Mouse (Mus musculus) CH12.LX (cell line): ENCODE measurements around the gene Prdx1. TPM values are rescaled to one million over a fixed set of nuclear protein-coding genes. Genes with fewer than 3 reads are reported as not detected.

ENCODE experiments used
- DNase-seq: peaks from one replicate; pipeline ENCODE4 v3.0.0-alpha.2; 2013; ENCODE audit errors: extremely low read depth
- H3K27ac ChIP-seq: 2 replicates; pipeline ENCODE4 v1.5.1; 2012; ENCODE audit warnings: low read depth, mild to moderate bottlenecking, control low read depth, moderate library complexity; ENCODE audit not compliant: insufficient read depth
- H3K27me3 ChIP-seq: replicated peaks from 2 replicates; pipeline ENCODE3; 2012; ENCODE audit warnings: inconsistent platforms
- H3K36me3 ChIP-seq, 2 experiments: replicated peaks in 1 of 2; 2 replicates each; pipeline versions ENCODE3 to v1.6.1; 2012; ENCODE audit warnings: inconsistent platforms in 1 of 2, low read length in 1 of 2, mild to moderate bottlenecking in 1 of 2, mixed read lengths in 1 of 2, moderate library complexity in 1 of 2; ENCODE audit not compliant: control insufficient read depth in 1 of 2, insufficient read depth in 1 of 2
- H3K4me1 ChIP-seq, 2 experiments: 2 replicates each; pipeline ENCODE4 v1.6.1; 2012; ENCODE audit warnings: inconsistent platforms in 1 of 2, moderate library complexity in 1 of 2; ENCODE audit not compliant: insufficient read depth in 2 of 2, control insufficient read depth in 1 of 2
- H3K4me2 ChIP-seq: 2 replicates; pipeline ENCODE4 v1.6.1; 2012; ENCODE audit warnings: low read depth, mild to moderate bottlenecking, control low read depth; ENCODE audit not compliant: poor library complexity, insufficient read depth, severe bottlenecking
- H3K4me3 ChIP-seq, 3 experiments: fragments of 150-350 bp in 1 of 3; sonication (generic) in 1 of 3; replicated peaks in 1 of 3; 2 replicates each; pipeline versions ENCODE3 to v1.5.1; 2011 to 2012; ENCODE audit warnings: low read depth in 2 of 3, low read length in 2 of 3, mild to moderate bottlenecking in 2 of 3, moderate library complexity in 2 of 3, control low read depth in 1 of 3, improper control_type of control experiment in 1 of 3, inconsistent platforms in 1 of 3, mixed read lengths in 1 of 3; ENCODE audit not compliant: poor library complexity in 1 of 3
- H3K79me2 ChIP-seq: replicated peaks from 2 replicates; pipeline ENCODE4 v1.6.1; 2012; ENCODE audit warnings: mild to moderate bottlenecking, moderate library complexity; ENCODE audit not compliant: control insufficient read depth, poor library complexity, insufficient read depth, severe bottlenecking; ENCODE audit errors: extremely low read depth
- H3K9ac ChIP-seq: 2 replicates; pipeline ENCODE4 v1.6.1; 2012; ENCODE audit warnings: low read depth, mild to moderate bottlenecking, control low read depth, moderate library complexity; ENCODE audit not compliant: insufficient read depth
- H3K9me3 ChIP-seq: replicated peaks from 2 replicates; pipeline ENCODE3; 2012; ENCODE audit warnings: low read length, inconsistent platforms, mixed read lengths
- BHLHE40 ChIP-seq: IDR thresholded peaks from 2 replicates; pipeline ENCODE4 v1.6.1; 2011; ENCODE audit warnings: mild to moderate bottlenecking, low read depth, low read length, improper control_type of control experiment
- CHD1 ChIP-seq: IDR thresholded peaks from 2 replicates; pipeline ENCODE4 v1.6.1; 2012; ENCODE audit warnings: low read depth, low read length, improper control_type of control experiment, inconsistent platforms
- CHD2 ChIP-seq: IDR thresholded peaks from 2 replicates; pipeline ENCODE4 v1.6.1; 2011; ENCODE audit warnings: low read length, improper control_type of control experiment
- CTCF ChIP-seq, 2 experiments: IDR thresholded peaks in 1 of 2; conservative IDR thresholded peaks in 1 of 2; 2 replicates each; pipeline ENCODE4 v1.5.1; 2011 to 2012; ENCODE audit warnings: low read depth in 2 of 2, low read length in 2 of 2, improper control_type of control experiment in 1 of 2, inconsistent platforms in 1 of 2, mild to moderate bottlenecking in 1 of 2, moderate library complexity in 1 of 2
- ELF1 ChIP-seq: IDR thresholded peaks from 2 replicates; pipeline ENCODE4 v1.6.1; 2014; ENCODE audit warnings: low read depth, mild to moderate bottlenecking, inconsistent platforms, low read length, improper control_type of control experiment
- ETS1 ChIP-seq: conservative IDR thresholded peaks from 2 replicates; pipeline ENCODE4 v1.6.1; 2012; ENCODE audit warnings: low read depth, mild to moderate bottlenecking, inconsistent platforms, low read length, improper control_type of control experiment, moderate library complexity
- GABPA ChIP-seq: IDR thresholded peaks from 2 replicates; pipeline ENCODE4 v1.6.1; 2012; ENCODE audit warnings: low read depth, low read length, improper control_type of control experiment, inconsistent platforms; ENCODE audit not compliant: insufficient replicate concordance
- HCFC1 ChIP-seq: IDR thresholded peaks from 2 replicates; pipeline ENCODE4 v1.6.1; 2012; ENCODE audit warnings: low read depth, mild to moderate bottlenecking, inconsistent platforms, low read length, improper control_type of control experiment
- JUND ChIP-seq: conservative IDR thresholded peaks from 2 replicates; pipeline ENCODE4 v1.6.1; 2011; ENCODE audit warnings: low read depth, low read length, improper control_type of control experiment
- MAFK ChIP-seq: IDR thresholded peaks from 2 replicates; pipeline ENCODE4 v1.6.1; 2011; ENCODE audit warnings: low read length, improper control_type of control experiment; ENCODE audit not compliant: insufficient replicate concordance
- MAX ChIP-seq: IDR thresholded peaks from 2 replicates; pipeline ENCODE4 v1.6.1; 2011; ENCODE audit warnings: low read length, improper control_type of control experiment
- MAZ ChIP-seq: IDR thresholded peaks from 2 replicates; pipeline ENCODE4 v1.6.1; 2012; ENCODE audit warnings: low read depth, mild to moderate bottlenecking, inconsistent platforms, low read length, improper control_type of control experiment, moderate library complexity
- MEF2A ChIP-seq: IDR thresholded peaks from 2 replicates; pipeline ENCODE4 v1.6.1; 2014; ENCODE audit warnings: low read depth, mild to moderate bottlenecking, inconsistent platforms, low read length, improper control_type of control experiment, borderline replicate concordance
- MYC ChIP-seq: IDR thresholded peaks from 2 replicates; pipeline ENCODE4 v1.6.1; 2011; ENCODE audit warnings: low read depth, mild to moderate bottlenecking, improper control_type of control experiment, low read length
- NRF1 ChIP-seq: IDR thresholded peaks from 2 replicates; pipeline ENCODE4 v1.6.1; 2014; ENCODE audit warnings: low read depth, mild to moderate bottlenecking, inconsistent platforms, low read length, improper control_type of control experiment, moderate library complexity
- POLR2AphosphoS2 ChIP-seq: IDR thresholded peaks from 2 replicates; pipeline ENCODE4 v1.6.1; 2011; ENCODE audit warnings: low read depth, low read length, improper control_type of control experiment
- RAD21 ChIP-seq: IDR thresholded peaks from 2 replicates; pipeline ENCODE4 v1.6.1; 2011; ENCODE audit warnings: low read depth, mild to moderate bottlenecking, low read length, improper control_type of control experiment, moderate library complexity
- RCOR1 ChIP-seq: conservative IDR thresholded peaks from 2 replicates; pipeline ENCODE4 v1.6.1; 2012; ENCODE audit warnings: low read depth, mild to moderate bottlenecking, inconsistent platforms, low read length, improper control_type of control experiment
- SMC3 ChIP-seq: IDR thresholded peaks from 2 replicates; pipeline ENCODE4 v1.6.1; 2011; ENCODE audit warnings: low read depth, low read length, improper control_type of control experiment
- TCF12 ChIP-seq: IDR thresholded peaks from 2 replicates; pipeline ENCODE4 v1.6.1; 2014; ENCODE audit warnings: low read depth, mild to moderate bottlenecking, inconsistent platforms, low read length, improper control_type of control experiment
- UBTF ChIP-seq: IDR thresholded peaks from 2 replicates; pipeline ENCODE4 v1.6.1; 2012; ENCODE audit warnings: low read depth, mild to moderate bottlenecking, inconsistent platforms, low read length, improper control_type of control experiment, moderate library complexity
- USF1 ChIP-seq: IDR thresholded peaks from 2 replicates; pipeline ENCODE4 v1.6.1; 2014; ENCODE audit warnings: low read depth, mild to moderate bottlenecking, inconsistent platforms, low read length, improper control_type of control experiment
- USF2 ChIP-seq: conservative IDR thresholded peaks from 2 replicates; pipeline ENCODE4 v1.6.1; 2011; ENCODE audit warnings: low read depth, low read length, improper control_type of control experiment
- ZC3H11A ChIP-seq: IDR thresholded peaks from 2 replicates; pipeline ENCODE4 v1.6.1; 2012; ENCODE audit warnings: low read depth, mild to moderate bottlenecking, inconsistent platforms, low read length, improper control_type of control experiment
- ZMIZ1 ChIP-seq: IDR thresholded peaks from 2 replicates; pipeline ENCODE4 v1.6.1; 2012; ENCODE audit warnings: low read depth, mild to moderate bottlenecking, inconsistent platforms, low read length, improper control_type of control experiment
- ZNF384 ChIP-seq: IDR thresholded peaks from 2 replicates; pipeline ENCODE4 v1.6.1; 2012; ENCODE audit warnings: low read depth, low read length, improper control_type of control experiment, inconsistent platforms
- dilution Hi-C: fragments of 300-500 bp; cut with MboI; formaldehyde crosslinking; loops from 2 replicates; pipeline ENCODE4 v1.14.3; 2020; ENCODE audit warnings: low sequenced_read_pairs; ENCODE audit not compliant: extremely low pct_unique_long_range_greater_than_20kb, extremely low pct_ligation_motif_present
- in situ Hi-C: fragments of 300-500 bp; cut with MboI; formaldehyde crosslinking; loops from 3 replicates; pipeline ENCODE4 v1.14.3; 2019; ENCODE audit warnings: low sequenced_read_pairs, low pct_ligation_motif_present, low pct_unique_long_range_greater_than_20kb, mixed read lengths
- polyA plus RNA-seq: library from polyadenylated mRNA; unstranded; fragments of >175 nt; gene quantifications from 2 replicates; pipeline ENCODE4 v1.2.1, GENCODE M21; 2012; ENCODE audit warnings: low read depth; ENCODE audit not compliant: insufficient read length
- total RNA-seq, 2 experiments: library from RNA; depleted of rRNA; stranded (reverse); fragments of 300-350 nt in 1 of 2; fragments of >200 nt in 1 of 2; gene quantifications; 2 replicates each; pipeline ENCODE4 v1.2.3; 2012 to 2014

The Prdx1 gene
- total and polyA plus RNA-seq, 3 experiments, result 269 to 1,274 (median 934) TPM

DNA sequence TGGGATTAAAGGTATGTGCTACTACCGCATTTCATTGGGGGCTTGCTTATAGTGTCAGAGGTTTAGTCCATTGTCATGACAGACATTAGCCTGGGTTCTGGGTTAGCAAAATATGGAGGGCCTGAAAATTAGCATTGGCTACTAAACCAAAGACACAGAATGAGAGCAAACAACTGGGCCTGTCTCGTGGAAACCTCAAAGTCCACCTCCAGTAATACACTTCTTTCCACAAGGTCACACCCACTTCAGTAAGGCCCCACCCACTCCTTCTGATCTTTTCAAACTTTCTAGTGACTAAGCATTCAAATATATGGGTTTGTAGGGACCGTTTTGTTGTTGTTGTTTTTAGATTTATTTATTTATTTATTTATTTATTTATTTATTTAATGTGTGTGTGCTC, 44.2 kb downstream of the Prdx1 start:
- H3K4me1 ChIP-seq, result no peaks in the 10 kb centered on the region
- in situ Hi-C loops (no loop called here), dilution Hi-C loops (no loop called here)
- DNase-seq, result no peak
- no peak overlapping the region for H3K4me2 ChIP-seq
- H3K27me3 ChIP-seq, result no peaks in the 10 kb centered on the region
- 0 out of 2 replicates have a peak, but pooled peaks cover 2% of the 10 kb centered on the region for H3K79me2 ChIP-seq
- H3K4me3 ChIP-seq, result no peak overlapping the region
- no peak overlapping the region for H3K27ac ChIP-seq
- H3K9me3 ChIP-seq, result no peaks in the 10 kb centered on the region
- TF ChIP-seq USF1 (no peak), MAZ (no peak), TCF12 (no peak), ELF1 (no peak), NRF1 (no peak), MAX (no peak), ZC3H11A (no peak), ZNF384 (no peak), JUND (no peak), HCFC1 (no peak), RCOR1 (no peak), GABPA (no peak), MAFK (no peak)
- H3K9ac ChIP-seq, result no peak overlapping the region
- no peaks in the 10 kb centered on the region for H3K36me3 ChIP-seq

DNA sequence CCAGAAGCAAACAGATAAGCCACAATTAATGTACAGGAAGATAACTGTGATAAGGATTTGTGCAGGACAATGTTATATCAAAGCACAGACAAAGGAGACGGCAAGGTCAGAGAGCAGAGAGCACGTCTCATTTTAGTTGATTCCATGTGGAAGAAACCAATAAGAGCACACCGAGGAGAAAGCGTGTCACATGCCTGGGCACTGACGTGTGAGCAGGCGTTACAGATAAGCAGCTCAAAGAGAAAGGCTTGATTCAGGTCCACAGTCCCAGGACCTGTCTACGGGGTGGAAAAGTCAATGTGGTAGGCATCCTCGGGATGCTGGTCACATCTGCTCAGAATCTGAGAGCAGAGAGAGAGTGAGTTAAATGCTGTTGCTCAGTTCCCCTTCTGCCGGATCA, 45.7 kb downstream of the Prdx1 start:
- Histone ChIP-seq H3K9ac (no peak overlapping the region), H3K36me3 (no peaks in the 10 kb centered on the region), H3K4me1 (no peaks in the 10 kb centered on the region), H3K79me2 (no peaks in the 10 kb centered on the region), H3K27me3 (no peaks in the 10 kb centered on the region), H3K9me3 (no peaks in the 10 kb centered on the region), H3K4me2 (no peak overlapping the region), H3K27ac (no peak overlapping the region), H3K4me3 (no peak overlapping the region)
- dilution Hi-C loops (no loop called here), in situ Hi-C loops (no loop called here)
- DNase-seq, result no peak
- TF ChIP-seq ETS1 (no peak), ZMIZ1 (no peak), CHD2 (no peak), MAZ (no peak), MAX (no peak), CTCF (conservative IDR thresholded peaks at IDR 0.05 in 1 of 2, IDR thresholded peaks at IDR 0.05 in 1 of 2; ENCODE audit: low read depth in 2 of 2, low read length in 2 of 2) (no peak), MYC (no peak), POLR2AphosphoS2 (no peak), USF2 (no peak), UBTF (no peak), RCOR1 (no peak), BHLHE40 (no peak), MEF2A (no peak), SMC3 (no peak), JUND (no peak), USF1 (no peak), CHD1 (no peak), RAD21 (no peak)
